8 mouse cellular contexts compared by ENCODE assay signal in the genomic region with DNA sequence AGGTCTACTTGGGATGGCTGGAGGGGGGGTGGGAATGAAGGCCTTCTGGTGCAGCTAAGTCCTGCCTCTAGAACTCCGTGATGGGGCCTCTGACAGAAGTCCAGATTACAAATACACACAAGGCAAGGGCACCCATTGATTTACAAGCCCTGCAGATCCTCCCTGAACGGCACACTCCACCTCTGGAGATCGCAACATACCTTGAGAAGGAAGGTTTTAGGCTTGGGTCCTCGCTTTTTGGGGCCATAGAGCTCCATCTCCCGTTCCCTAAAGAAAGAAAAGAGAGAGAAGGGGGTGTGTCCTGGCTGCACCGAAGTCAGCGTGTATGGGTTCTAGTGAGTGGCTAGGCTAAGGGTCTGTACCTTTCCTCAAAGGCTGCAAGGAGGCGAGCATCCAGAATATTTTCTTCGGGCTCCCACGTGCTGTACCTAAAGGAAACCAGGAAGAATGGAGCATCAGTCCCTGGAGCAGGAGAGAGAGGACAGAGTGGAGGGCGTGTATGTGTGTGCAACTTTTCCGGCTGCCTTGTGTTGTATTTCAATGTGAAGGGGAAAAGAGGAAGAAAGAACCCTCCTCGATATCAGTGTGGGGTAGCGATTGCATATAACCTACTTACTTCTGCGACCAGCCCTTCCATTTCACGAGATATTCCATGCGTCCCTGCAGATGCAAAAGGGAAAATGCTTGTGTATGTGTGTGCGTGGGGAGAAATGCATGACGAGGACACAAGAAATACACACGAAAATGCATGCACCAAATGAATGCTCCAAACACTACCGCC. TPM values are rescaled to one million over a fixed set of nuclear protein-coding genes. Genes with fewer than 3 reads are reported as not detected.
A peak's percentile ranks its signal among the peaks of the same experiment; 100 is the strongest.
DNase-seq lines count a peak whose midpoint lies in the region; ATAC-seq and TF ChIP-seq lines count a peak whose summit lies in the region.

No protein-coding gene starts in this region.

- H3K9me3 ChIP-seq in lung, embryonic 16.5 days (ENCODE audit: control insufficient read depth, low read length): no peaks in the 10 kb centered on the region
- H3K9me3 ChIP-seq in embryonic facial prominence, embryonic 14.5 days (ENCODE audit: control insufficient read depth, low read length): no peaks in the 10 kb centered on the region
- no peaks in the 10 kb centered on the region for H3K9me3 ChIP-seq in intestine, postnatal 0 days (ENCODE audit: control insufficient read depth)
- no peaks in the 10 kb centered on the region for H3K9me3 ChIP-seq in neural tube, embryonic 15.5 days (replicated peaks)

- H3K4me2 ChIP-seq in lung, embryonic 16.5 days (ENCODE audit: low read depth, low read length): peak overlapping the region; percentile 90
- peak overlapping the region; percentile 97 for H3K4me2 ChIP-seq in embryonic facial prominence, embryonic 14.5 days (ENCODE audit: low read depth, low read length)
- H3K4me2 ChIP-seq in intestine, postnatal 0 days (replicated peaks; ENCODE audit: low read depth): peak overlapping the region; percentile 99
- peak overlapping the region; percentile 86 for H3K4me2 ChIP-seq in neural tube, embryonic 15.5 days

- H3K27ac ChIP-seq in lung, embryonic 16.5 days (ENCODE audit: low read length): peak overlapping the region; percentile 80
- no peak overlapping the region; the same call in 1 of the 2 replicates for H3K27ac ChIP-seq in embryonic facial prominence, embryonic 14.5 days (replicated peaks; ENCODE audit: low read depth, low read length)
- H3K27ac ChIP-seq in intestine, postnatal 0 days (ENCODE audit: low read depth, low read length): no peak overlapping the region
- H3K27ac ChIP-seq in neural tube, embryonic 15.5 days (replicated peaks): peak overlapping the region; percentile 94

- H3K36me3 ChIP-seq in lung, embryonic 16.5 days (ENCODE audit: control insufficient read depth, insufficient read depth, low read length): peaks cover 7% of the 10 kb centered on the region
- peaks cover 12% of the 10 kb centered on the region for H3K36me3 ChIP-seq in embryonic facial prominence, embryonic 14.5 days (ENCODE audit: control insufficient read depth, insufficient read depth, low read length)
- H3K36me3 ChIP-seq in intestine, postnatal 0 days (ENCODE audit: control insufficient read depth, insufficient read depth): peaks cover 8% of the 10 kb centered on the region; the same call in 1 of the 2 replicates
- H3K36me3 ChIP-seq in neural tube, embryonic 15.5 days: peaks cover 8% of the 10 kb centered on the region

- H3K27me3 ChIP-seq in lung, embryonic 16.5 days (ENCODE audit: control insufficient read depth, insufficient read depth, low read depth, low read length): peaks cover 57% of the 10 kb centered on the region
- peaks cover 69% of the 10 kb centered on the region for H3K27me3 ChIP-seq in embryonic facial prominence, embryonic 14.5 days (replicated peaks; ENCODE audit: control insufficient read depth, insufficient read depth, low read length)
- H3K27me3 ChIP-seq in intestine, postnatal 0 days (replicated peaks; ENCODE audit: control insufficient read depth, insufficient read depth, low read length): peaks cover 72% of the 10 kb centered on the region
- H3K27me3 ChIP-seq in neural tube, embryonic 15.5 days (replicated peaks): peaks cover 78% of the 10 kb centered on the region

- peaks cover 50% of the 10 kb centered on the region for H3K4me1 ChIP-seq in lung, embryonic 16.5 days (replicated peaks; ENCODE audit: control insufficient read depth, insufficient read depth, low read length)
- peaks cover 43% of the 10 kb centered on the region for H3K4me1 ChIP-seq in embryonic facial prominence, embryonic 14.5 days (ENCODE audit: control insufficient read depth, insufficient read depth, low read length)
- H3K4me1 ChIP-seq in intestine, postnatal 0 days (replicated peaks; ENCODE audit: control insufficient read depth, insufficient read depth, low read length): peaks cover 22% of the 10 kb centered on the region
- peaks cover 77% of the 10 kb centered on the region for H3K4me1 ChIP-seq in neural tube, embryonic 15.5 days

- DNase-seq in lung, postnatal 25 days (ENCODE audit: low spot score): no peak
- no peak for DNase-seq in embryonic facial prominence, embryonic 14.5 days (ENCODE audit: low spot score)
- no peak for DNase-seq in layer of hippocampus, adult 11-12 months (ENCODE audit: low spot score)
- DNase-seq in c-Kit-positive CD71-positive TER-119-positive erythroid progenitor cells, embryonic 14.5 days (ENCODE audit: low spot score): no peak
- no peak for DNase-seq in adrenal gland, adult 8-10 months

- peak overlapping the region; percentile 79 for H3K4me3 ChIP-seq in lung, embryonic 16.5 days (ENCODE audit: low read length)
- peak overlapping the region; percentile 79 for H3K4me3 ChIP-seq in embryonic facial prominence, embryonic 14.5 days (ENCODE audit: low read depth, low read length)
- peak overlapping the region; percentile 79 for H3K4me3 ChIP-seq in intestine, postnatal 0 days (ENCODE audit: low read depth, low read length)
- peak overlapping the region; percentile 79 for H3K4me3 ChIP-seq in neural tube, embryonic 15.5 days (replicated peaks)

- H3K9ac ChIP-seq in lung, embryonic 16.5 days (ENCODE audit: low read length): peak overlapping the region; percentile 91
- peak overlapping the region; percentile 89 for H3K9ac ChIP-seq in embryonic facial prominence, embryonic 14.5 days (ENCODE audit: low read depth, low read length)
- peak overlapping the region; percentile 64; the same call in 1 of the 2 replicates for H3K9ac ChIP-seq in intestine, postnatal 0 days (ENCODE audit: low read depth, low read length)
- peak overlapping the region; percentile 82 for H3K9ac ChIP-seq in neural tube, embryonic 15.5 days (replicated peaks)

- ATAC-seq in lung, embryonic 16.5 days (ENCODE audit: low read depth): no peak
- no peak for ATAC-seq in embryonic facial prominence, embryonic 14.5 days (ENCODE audit: low read depth)
- ATAC-seq in intestine, postnatal 0 days: no peak
- no peak for ATAC-seq in neural tube, embryonic 15.5 days (ENCODE audit: low FRiP score)

- 17% methylated on average over 21 of the region's 21 CpGs for WGBS in lung, embryonic 16.5 days
- 8% methylated on average over 21 of the region's 21 CpGs for WGBS in embryonic facial prominence, embryonic 14.5 days
- 17% methylated on average over 21 of the region's 21 CpGs for WGBS in intestine, postnatal 0 days
- WGBS in neural tube, embryonic 15.5 days: 7% methylated on average over 21 of the region's 21 CpGs

- TF ChIP-seq CTCF in intestine, postnatal 0 days (IDR thresholded peaks at IDR 0.05; ENCODE audit: low read depth): no peak

RNA-seq across cellular contexts. Expression of a gene that starts 0.8 kb away (rescaled TPM):
- polyA plus RNA-seq in lung, embryonic 16.5 days (2015; fragmentation: Nextera tagmentation; extraction: Ambion mirVana): 7.7 and 7.9 TPM in 2 replicates
- polyA plus RNA-seq in embryonic facial prominence, embryonic 14.5 days (2014; fragmentation: Nextera tagmentation; extraction: Ambion mirVana): 9.6 and 10.1 TPM in 2 replicates
- 6.4 and 6.6 TPM in 2 replicates for polyA plus RNA-seq in intestine, postnatal 0 days (2015; fragmentation: Nextera tagmentation; extraction: Ambion mirVana)
- polyA plus RNA-seq in neural tube, embryonic 15.5 days (2015; fragmentation: Nextera tagmentation; extraction: Ambion mirVana): 7.2 and 7.3 TPM in 2 replicates
- total RNA-seq in adrenal gland, adult 8-10 months (2022): 10 to 100 TPM; 15.3 to 24.0 (median 16.5) TPM

RNA-seq across cellular contexts. Expression of a gene that starts 17.2 kb away (rescaled TPM):
- 27.4 and 30.5 TPM in 2 replicates for polyA plus RNA-seq in lung, embryonic 16.5 days (2015; fragmentation: Nextera tagmentation; extraction: Ambion mirVana)
- polyA plus RNA-seq in embryonic facial prominence, embryonic 14.5 days (2014; fragmentation: Nextera tagmentation; extraction: Ambion mirVana): 23.9 and 28.3 TPM in 2 replicates
- polyA plus RNA-seq in intestine, postnatal 0 days (2015; fragmentation: Nextera tagmentation; extraction: Ambion mirVana): 4.9 TPM in 2 replicates
- polyA plus RNA-seq in neural tube, embryonic 15.5 days (2015; fragmentation: Nextera tagmentation; extraction: Ambion mirVana): 8.3 and 13.3 TPM in 2 replicates
- 1 to 10 TPM; 4.6 to 8.1 (median 5.6) TPM for total RNA-seq in adrenal gland, adult 8-10 months (2022)

RNA-seq across cellular contexts. Expression of a gene that starts 46.1 kb away (rescaled TPM):
- 13.3 and 14.0 TPM in 2 replicates for polyA plus RNA-seq in lung, embryonic 16.5 days (2015; fragmentation: Nextera tagmentation; extraction: Ambion mirVana)
- polyA plus RNA-seq in embryonic facial prominence, embryonic 14.5 days (2014; fragmentation: Nextera tagmentation; extraction: Ambion mirVana): 11.0 and 13.5 TPM in 2 replicates
- 6.5 and 7.6 TPM in 2 replicates for polyA plus RNA-seq in intestine, postnatal 0 days (2015; fragmentation: Nextera tagmentation; extraction: Ambion mirVana)
- polyA plus RNA-seq in neural tube, embryonic 15.5 days (2015; fragmentation: Nextera tagmentation; extraction: Ambion mirVana): 20.2 and 24.2 TPM in 2 replicates
- 100 to 1,000 TPM in 1 of 4 experiments, 10 to 100 TPM in 3; 70.8 to 227 (median 87.4) TPM for total RNA-seq in adrenal gland, adult 8-10 months (2022)

RNA-seq across cellular contexts. Expression of a gene that starts 51.9 kb away (rescaled TPM):
- polyA plus RNA-seq in lung, embryonic 16.5 days (2015; fragmentation: Nextera tagmentation; extraction: Ambion mirVana): not detected in 2 replicates
- polyA plus RNA-seq in embryonic facial prominence, embryonic 14.5 days (2014; fragmentation: Nextera tagmentation; extraction: Ambion mirVana): not detected in 2 replicates
- polyA plus RNA-seq in intestine, postnatal 0 days (2015; fragmentation: Nextera tagmentation; extraction: Ambion mirVana): 30.9 and 32.3 TPM in 2 replicates
- not detected in 2 replicates for polyA plus RNA-seq in neural tube, embryonic 15.5 days (2015; fragmentation: Nextera tagmentation; extraction: Ambion mirVana)
- total RNA-seq in adrenal gland, adult 8-10 months (2022): not detected

Comparison
In these comparisons a context has a peak if more than half of its experiments do, and no peak if none do; other contexts are left out.
1. H3K27ac ChIP-seq: peak in lung, embryonic 16.5 days (single experiment) and neural tube, embryonic 15.5 days (single experiment); none in embryonic facial prominence, embryonic 14.5 days (single experiment) and intestine, postnatal 0 days (single experiment).
2. Peak in every context shown above with its lines, with median percentiles within 50 percentile points of each other: H3K4me2 ChIP-seq, H3K4me3 ChIP-seq and H3K9ac ChIP-seq.